Mouse (Mus musculus) limb, embryonic 11.5 days (tissue): ENCODE measurements around the gene 1700020D05Rik. TPM values are rescaled to one million over a fixed set of nuclear protein-coding genes. Genes with fewer than 3 reads are reported as not detected.

ENCODE experiments used
- ATAC-seq: fragments of 200-750 bp; cut with Nextera tagmentation; 2 replicates; pipeline ENCODE4 v1.8.0; 2017; ENCODE audit warnings: low read depth; ENCODE audit not compliant: insufficient number of reproducible peaks, low FRiP score, low TSS enrichment
- DNase-seq: peaks from one replicate; pipeline ENCODE4 v3.0.0-alpha.2; 2015; ENCODE audit warnings: low spot score
- H3K27ac ChIP-seq: fragments of 300-500 bp; sonication (generic); replicated peaks from 2 replicates; pipeline ENCODE4 v1.5.1; 2014; ENCODE audit warnings: low read depth, mild to moderate bottlenecking, low read length
- H3K27me3 ChIP-seq: fragments of 300-500 bp; sonication (generic); 2 replicates; pipeline ENCODE4 v1.6.1; 2014; ENCODE audit warnings: mild to moderate bottlenecking, low read length, mixed read lengths; ENCODE audit not compliant: control insufficient read depth, insufficient read depth
- H3K36me3 ChIP-seq: fragments of 300-500 bp; sonication (generic); 2 replicates; pipeline ENCODE4 v1.6.1; 2014; ENCODE audit warnings: mild to moderate bottlenecking, low read length, moderate library complexity, mixed read lengths; ENCODE audit not compliant: control insufficient read depth, insufficient read depth
- H3K4me1 ChIP-seq: fragments of 300-500 bp; sonication (generic); 2 replicates; pipeline ENCODE4 v1.6.1; 2014; ENCODE audit warnings: low read length, mixed read lengths; ENCODE audit not compliant: control insufficient read depth, insufficient read depth
- H3K4me2 ChIP-seq: fragments of 300-500 bp; sonication (generic); 2 replicates; pipeline ENCODE4 v1.6.1; 2014; ENCODE audit warnings: low read depth, mild to moderate bottlenecking, moderate library complexity; ENCODE audit not compliant: severe bottlenecking
- H3K4me3 ChIP-seq: fragments of 300-500 bp; sonication (generic); 2 replicates; pipeline ENCODE4 v1.5.1; 2014; ENCODE audit warnings: low read depth, low read length
- H3K9ac ChIP-seq: fragments of 300-500 bp; sonication (generic); 2 replicates; pipeline ENCODE4 v1.6.1; 2014; ENCODE audit warnings: mild to moderate bottlenecking, low read length
- H3K9me3 ChIP-seq: fragments of 300-500 bp; sonication (generic); 2 replicates; pipeline ENCODE4 v1.6.1; 2016; ENCODE audit warnings: low read length; ENCODE audit not compliant: control insufficient read depth
- WGBS: fragments of 180-500 bp; shearing (Covaris S2); extraction: QIAGEN DNeasy Blood & Tissue Kit; methylation state at CpG from one replicate; pipeline ENCODE4 v1.1.7; 2014; 5-methylcytosine and 5-hydroxymethylcytosine counted together
- polyA plus RNA-seq: library from polyadenylated mRNA; unstranded; fragments of >200 nt; fragmentation: Nextera tagmentation; extraction: Ambion mirVana; gene quantifications from 2 replicates; pipeline ENCODE4 v1.2.1, GENCODE M21; 2014

Gene 1700020D05Rik
- polyA plus RNA-seq, 1 experiment from 2014 or later, result 0.35 TPM

DNA sequence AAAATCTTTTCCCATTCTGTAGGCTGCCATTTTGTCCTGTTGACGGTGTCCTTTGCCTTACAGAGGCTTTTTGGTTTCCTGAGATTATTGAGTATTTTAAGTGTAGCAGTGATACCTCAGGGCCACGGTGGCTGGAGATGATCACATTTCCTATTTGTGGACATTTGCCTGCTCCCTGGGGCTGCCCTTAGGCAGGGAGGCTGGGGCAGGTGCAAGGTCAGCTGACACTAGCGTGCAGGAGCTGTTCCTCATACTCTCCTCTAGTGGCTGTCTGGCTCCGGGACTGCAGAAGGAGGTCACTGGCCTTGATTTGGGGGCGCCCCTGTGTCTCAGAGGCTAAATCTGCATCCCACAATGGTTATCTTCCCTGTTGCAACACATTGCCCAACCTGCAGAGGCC lies 21.6 kb upstream of the 1700020D05Rik start:
- Histone ChIP-seq H3K36me3 (no peaks in the 10 kb centered on the region), H3K4me3 (no peak overlapping the region), H3K9me3 (no peaks in the 10 kb centered on the region), H3K27me3 (no peaks in the 10 kb centered on the region), H3K4me2 (no peak overlapping the region), H3K4me1 (no peaks in the 10 kb centered on the region), H3K27ac (no peak overlapping the region), H3K9ac (no peak overlapping the region)
- ATAC-seq (no peak), DNase-seq (no peak)
- WGBS, result 62% methylated on average over 5 of the region's 5 CpGs

DNA sequence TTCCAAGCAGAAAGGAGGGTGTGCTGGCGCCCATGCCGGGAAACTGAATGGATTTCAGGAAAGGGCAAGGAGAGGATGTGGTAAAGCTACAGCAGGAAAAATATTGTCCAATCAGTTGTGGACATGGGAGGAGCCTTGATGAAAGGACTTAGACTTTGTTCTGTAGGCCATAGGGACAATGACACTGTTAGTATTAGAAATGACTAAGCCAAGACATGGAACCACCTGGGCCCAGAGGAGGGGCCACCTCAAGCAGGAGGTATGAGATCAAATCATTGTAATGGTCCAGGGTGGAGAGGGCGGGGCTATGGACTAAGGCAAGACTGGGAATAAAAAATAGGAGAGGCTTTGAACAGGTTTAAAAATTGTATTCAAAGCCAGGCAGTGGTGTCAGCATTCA lies 15.1 kb upstream of the 1700020D05Rik start:
- H3K4me3 ChIP-seq, result no peak overlapping the region
- 93% methylated on average over 3 of the region's 3 CpGs for WGBS
- H3K4me2 ChIP-seq, result no peak overlapping the region
- ATAC-seq (no peak), DNase-seq (no peak)
- H3K9ac ChIP-seq, result no peak overlapping the region
- no peaks in the 10 kb centered on the region for H3K27me3 ChIP-seq
- no peaks in the 10 kb centered on the region for H3K9me3 ChIP-seq
- H3K4me1 ChIP-seq, result no peaks in the 10 kb centered on the region
- no peaks in the 10 kb centered on the region for H3K36me3 ChIP-seq
- no peak overlapping the region for H3K27ac ChIP-seq

GRCm38 (mm10) chr19:5516906-5517505 lies 13.4 kb upstream of the 1700020D05Rik start:
- Histone ChIP-seq H3K27me3 (no peaks in the 10 kb centered on the region), H3K4me1 (no peaks in the 10 kb centered on the region), H3K9me3 (no peaks in the 10 kb centered on the region), H3K36me3 (no peaks in the 10 kb centered on the region), H3K4me3 (no peak overlapping the region), H3K9ac (no peak overlapping the region), H3K27ac (no peak overlapping the region), H3K4me2 (no peak overlapping the region)
- ATAC-seq, result no peak
- DNase-seq, result no peak
- 82% methylated on average over 8 of the region's 8 CpGs for WGBS

GRCm38 (mm10) chr19:5515840-5516777 lies 12.5 kb upstream of the 1700020D05Rik start:
- H3K36me3 ChIP-seq, result no peaks in the 10 kb centered on the region
- H3K4me1 ChIP-seq, result no peaks in the 10 kb centered on the region
- H3K27ac ChIP-seq, result no peak overlapping the region
- H3K4me3 ChIP-seq, result no peak overlapping the region
- H3K9ac ChIP-seq, result no peak overlapping the region
- H3K4me2 ChIP-seq, result no peak overlapping the region
- H3K27me3 ChIP-seq, result no peaks in the 10 kb centered on the region
- ATAC-seq (no peak), DNase-seq (no peak)
- H3K9me3 ChIP-seq, result no peaks in the 10 kb centered on the region
- 86% methylated on average over 7 of the region's 7 CpGs for WGBS

DNA sequence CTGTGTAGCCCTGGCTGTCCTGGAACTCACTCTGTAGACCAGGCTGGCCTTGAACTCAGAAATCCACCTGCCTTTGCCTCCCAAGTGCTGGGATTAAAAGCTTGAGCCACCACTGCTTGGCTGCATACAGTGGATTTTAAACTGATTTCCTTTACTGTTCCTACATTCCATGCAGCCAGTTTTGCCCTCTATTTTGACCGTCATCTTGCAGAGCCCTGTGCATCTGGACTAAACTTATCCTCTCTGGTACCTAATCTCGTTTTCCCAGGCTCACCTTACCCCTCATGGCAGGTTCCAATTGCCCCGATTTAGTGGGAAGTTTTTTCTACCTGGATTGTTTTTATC lies 9.4 kb upstream of the 1700020D05Rik start:
- ATAC-seq, result no peak
- no peak for DNase-seq
- H3K9me3 ChIP-seq, result no peaks in the 10 kb centered on the region
- H3K9ac ChIP-seq, result no peak overlapping the region
- WGBS, result 81% methylated on average over 3 of the region's 3 CpGs
- H3K36me3 ChIP-seq, result no peaks in the 10 kb centered on the region
- H3K4me2 ChIP-seq, result no peak overlapping the region
- H3K27me3 ChIP-seq, result no peaks in the 10 kb centered on the region
- peaks cover 10% of the 10 kb centered on the region; the same call in 1 of the 2 replicates for H3K4me1 ChIP-seq
- H3K27ac ChIP-seq, result no peak overlapping the region
- H3K4me3 ChIP-seq, result no peak overlapping the region

DNA sequence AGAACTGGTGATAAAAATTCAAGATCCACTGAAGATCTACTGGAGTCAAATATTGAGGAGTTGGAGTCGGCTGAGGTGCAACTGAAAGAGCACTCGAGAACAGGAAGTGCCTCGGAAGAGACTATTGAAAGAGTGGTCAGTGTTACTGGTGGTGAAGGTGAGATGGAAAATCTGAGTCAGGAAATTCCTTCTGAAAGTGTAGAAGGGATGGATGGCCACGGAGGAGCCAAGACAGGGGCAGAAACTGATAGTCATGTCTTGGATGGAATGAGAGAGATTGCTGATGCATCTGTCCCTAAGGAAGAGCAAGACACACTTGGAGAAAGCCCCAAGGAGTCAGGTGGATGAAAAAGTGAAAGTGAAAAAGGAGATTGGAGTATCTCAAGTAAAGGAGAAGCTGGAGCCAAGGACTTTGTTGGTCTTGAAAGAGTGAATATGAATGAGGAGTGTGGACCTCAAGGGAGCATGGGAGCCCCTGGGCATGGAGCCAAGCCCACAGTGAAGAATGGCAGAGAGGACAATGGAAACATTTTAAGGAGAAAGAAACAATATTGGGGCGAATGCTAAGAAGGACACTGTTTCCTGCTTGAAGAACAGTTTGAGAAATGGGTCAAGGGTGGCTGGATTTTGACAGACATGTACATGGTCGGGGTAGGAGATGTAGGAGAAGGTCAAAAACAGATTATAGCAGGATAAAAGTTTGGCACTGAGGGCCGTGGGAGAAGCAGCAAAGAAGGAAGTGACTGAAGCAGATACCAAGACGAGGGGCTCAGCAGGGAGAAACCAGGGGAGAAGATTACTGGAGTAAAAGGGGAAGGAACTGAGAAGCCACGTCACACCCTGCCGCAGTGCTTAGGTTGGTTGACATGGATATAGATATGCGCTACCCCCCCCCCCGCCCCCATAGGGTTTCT lies 8.8 kb upstream of the 1700020D05Rik start:
- Histone ChIP-seq H3K27ac (no peak overlapping the region), H3K9me3 (no peaks in the 10 kb centered on the region), H3K36me3 (no peaks in the 10 kb centered on the region), H3K4me3 (no peak overlapping the region), H3K4me2 (no peak overlapping the region), H3K4me1 (peaks cover 10% of the 10 kb centered on the region; the same call in 1 of the 2 replicates), H3K9ac (no peak overlapping the region), H3K27me3 (no peaks in the 10 kb centered on the region)
- no peak for ATAC-seq
- WGBS, result 86% methylated on average over 12 of the region's 12 CpGs
- DNase-seq, result no peak

DNA sequence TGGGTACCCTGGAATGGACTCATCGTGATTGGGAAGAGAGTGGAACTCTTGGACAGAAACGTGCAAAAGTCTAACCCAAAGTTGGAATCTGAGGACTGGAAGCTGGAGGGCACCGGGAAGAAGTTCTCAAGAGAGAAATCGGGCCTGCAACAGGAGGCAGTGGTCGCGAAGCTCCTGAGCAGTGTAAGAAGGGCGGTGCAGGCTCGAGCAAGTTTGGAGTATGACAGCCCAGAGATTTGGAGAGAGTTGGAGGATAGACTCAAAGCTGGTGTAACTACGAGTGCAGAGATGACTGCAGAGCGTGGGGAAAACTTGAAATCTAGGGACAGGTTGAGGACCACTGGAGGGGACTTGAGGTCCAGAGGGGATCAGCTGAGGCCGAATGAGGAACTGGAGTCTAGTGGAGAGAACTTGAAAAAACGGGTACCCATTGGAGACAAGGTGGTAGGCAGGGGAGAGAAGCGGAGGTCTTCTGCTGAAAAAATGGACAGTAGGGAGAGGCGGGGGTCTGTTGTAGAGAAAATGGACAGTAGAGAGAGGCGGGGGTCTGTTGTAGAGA lies 7.6 kb upstream of the 1700020D05Rik start:
- Histone ChIP-seq H3K9me3 (no peaks in the 10 kb centered on the region), H3K27ac (no peak overlapping the region), H3K4me2 (peak overlapping the region; percentile 65), H3K4me3 (peak overlapping the region; percentile 37), H3K4me1 (peaks cover 10% of the 10 kb centered on the region; the same call in 1 of the 2 replicates), H3K27me3 (no peaks in the 10 kb centered on the region), H3K36me3 (no peaks in the 10 kb centered on the region), H3K9ac (peak overlapping the region; percentile 62)
- WGBS, result 49% methylated on average over 15 of the region's 15 CpGs
- DNase-seq (no peak), ATAC-seq (no peak)
